Mouse (Mus musculus) cortical plate, adult 2 months (tissue): ENCODE results near the gene Tmpo.

ENCODE experiments used
- CTCF ChIP-seq: fragments of 200-500 bp; IDR thresholded peaks from 2 replicates; pipeline ENCODE4 v1.5.1; 2011; ENCODE audit warnings: mild to moderate bottlenecking, control low read depth, low read length; ENCODE audit not compliant: insufficient read depth; ENCODE audit errors: extremely low read depth
- POLR2A ChIP-seq: fragments of 200-500 bp; IDR thresholded peaks from 2 replicates; pipeline ENCODE4 v1.6.1; 2011; ENCODE audit warnings: mild to moderate bottlenecking, low read length, control low read depth; ENCODE audit not compliant: insufficient read depth; ENCODE audit errors: extremely low read depth

- TF ChIP-seq POLR2A: no peak
- no peak for TF ChIP-seq CTCF
These were observed 14.6 kb upstream of the Tmpo start for GRCm38 (mm10) chr10:91195680-91196079.
